Mouse (Mus musculus): ENCODE results near the gene Ppox. TPM values are rescaled to one million over a fixed set of nuclear protein-coding genes. Genes with fewer than 3 reads are reported as not detected.

Gene Ppox
- total RNA-seq, 4 experiments from 2014 or later: 7.3 to 10.7 (median 9.0) TPM

DNA sequence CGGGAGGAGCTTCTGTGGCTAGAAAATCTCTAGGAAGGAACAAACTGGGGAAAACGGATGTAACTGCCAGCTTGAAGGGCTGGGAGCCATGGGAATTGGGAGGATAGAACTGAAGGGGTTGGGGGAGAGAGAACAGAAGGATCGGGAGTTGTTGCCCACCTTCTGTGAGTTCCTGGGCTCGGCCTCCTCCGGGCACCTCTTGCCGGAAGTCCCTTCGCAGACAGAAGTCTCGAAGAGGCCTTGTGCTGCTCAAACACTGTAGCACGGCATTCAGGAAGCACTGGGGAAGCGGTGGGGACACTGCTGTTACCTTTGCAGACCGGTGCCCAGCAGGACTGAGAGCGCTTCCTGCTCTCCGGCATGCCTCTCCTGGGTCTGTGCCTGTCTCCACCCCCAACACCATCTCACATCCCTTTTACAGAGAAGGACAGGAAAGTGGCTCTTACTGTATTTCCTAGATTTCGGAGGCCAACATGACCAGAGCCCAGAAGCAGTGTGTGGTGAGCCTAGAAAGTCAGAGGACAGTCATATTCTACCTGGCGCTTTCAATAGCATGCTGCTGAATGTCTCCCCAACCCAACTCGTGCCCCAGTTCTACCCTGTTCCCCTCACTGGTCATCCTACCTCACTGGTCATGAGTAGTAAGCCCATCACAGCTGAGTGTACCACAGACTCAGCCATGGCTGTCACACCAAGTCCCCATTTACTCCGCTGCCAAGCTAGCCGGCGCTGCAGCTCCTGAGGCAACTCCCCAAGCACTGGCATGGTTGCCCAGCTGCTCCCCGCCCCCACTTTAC, 4.3 kb upstream of the Ppox start:
- DNase-seq (ENCODE audit: low spot score in 2 of 2): no peak

- no peak for DNase-seq (ENCODE audit: low spot score in 2 of 2)
Measured at GRCm38 (mm10) chr1:171284491-171284890, 3.5 kb upstream of the Ppox start.

DNA sequence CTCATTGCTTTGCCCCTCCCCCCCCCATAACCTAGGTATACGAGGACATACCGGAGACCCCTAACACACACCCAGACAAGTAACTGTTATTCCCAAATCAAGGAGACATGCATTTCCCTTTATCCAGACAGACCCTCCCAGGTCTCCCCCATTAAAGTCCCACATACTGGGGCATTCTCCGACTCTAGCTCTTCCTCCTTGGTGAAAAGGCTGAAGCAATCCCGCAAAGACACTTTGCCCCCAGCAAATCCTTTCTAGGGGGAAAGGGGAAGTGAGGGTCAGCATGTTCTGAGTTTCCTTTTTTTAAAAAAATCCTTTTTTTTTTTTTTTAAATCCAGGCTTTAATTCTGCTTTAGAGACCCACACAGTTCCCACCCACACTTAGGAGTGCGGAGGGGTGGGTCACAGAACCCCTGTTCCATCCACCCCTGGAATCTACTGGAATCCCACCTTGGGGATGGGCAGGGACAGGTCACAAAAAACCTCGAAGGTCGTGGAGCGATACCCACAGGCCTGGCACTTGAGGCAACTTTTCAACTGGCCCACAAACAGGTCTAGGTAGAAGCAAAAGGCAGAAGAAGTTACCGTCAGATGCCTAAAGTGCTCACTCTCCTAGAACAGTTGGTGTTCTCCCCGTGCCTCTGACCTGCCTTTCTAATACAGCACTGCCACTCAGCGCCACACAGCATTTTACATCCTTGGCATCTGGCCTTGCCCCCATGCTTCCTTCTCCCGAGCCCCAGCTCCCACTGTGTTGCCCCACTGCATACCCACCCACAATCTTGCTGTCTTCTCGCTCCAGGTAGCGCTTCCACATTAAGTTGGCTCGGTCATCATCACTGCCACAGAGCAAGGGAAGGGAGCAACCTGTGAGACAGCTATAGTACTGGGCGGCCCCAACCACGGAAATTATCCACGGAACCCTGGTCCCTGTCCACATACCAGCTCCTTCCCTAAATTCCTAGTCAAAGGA, 2.5 kb upstream of the Ppox start:
- no peak for DNase-seq (ENCODE audit: low spot score in 2 of 2)

DNA sequence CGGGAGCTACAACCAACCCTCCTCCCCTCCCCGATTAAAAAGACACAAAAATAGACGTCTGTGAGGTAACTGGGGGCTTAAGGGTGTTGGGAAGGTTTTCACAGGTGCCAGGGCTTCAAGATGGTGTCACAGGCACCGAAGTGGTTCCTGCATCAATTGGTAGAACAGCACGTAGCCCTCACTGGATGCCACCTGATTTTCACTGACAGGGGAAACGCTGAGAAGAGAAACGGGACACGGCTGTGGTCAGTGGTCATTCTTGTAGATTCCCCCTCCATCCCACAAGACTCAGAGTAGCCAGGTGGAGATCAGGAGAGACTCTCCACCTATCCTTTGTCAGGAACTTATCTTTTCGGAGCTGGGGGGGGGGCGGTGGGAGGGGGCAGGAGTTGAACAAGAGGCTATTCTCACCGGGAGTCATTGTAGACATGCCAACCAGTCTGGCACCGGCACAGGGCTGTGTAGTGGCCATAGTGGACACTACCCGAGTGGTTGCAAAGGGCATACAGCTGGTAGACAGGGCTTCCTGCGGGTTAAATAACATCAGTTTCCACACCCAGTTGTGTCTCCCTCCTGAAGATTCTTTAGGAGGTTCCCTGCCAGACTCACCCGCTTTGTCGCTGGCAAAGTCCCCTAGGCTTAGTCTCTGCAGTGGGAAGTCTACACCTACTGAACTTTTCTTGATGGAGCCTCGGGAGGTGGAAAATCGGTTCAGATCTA, 1.3 kb upstream of the Ppox start:
- no peak for DNase-seq (ENCODE audit: low spot score in 2 of 2)

DNA sequence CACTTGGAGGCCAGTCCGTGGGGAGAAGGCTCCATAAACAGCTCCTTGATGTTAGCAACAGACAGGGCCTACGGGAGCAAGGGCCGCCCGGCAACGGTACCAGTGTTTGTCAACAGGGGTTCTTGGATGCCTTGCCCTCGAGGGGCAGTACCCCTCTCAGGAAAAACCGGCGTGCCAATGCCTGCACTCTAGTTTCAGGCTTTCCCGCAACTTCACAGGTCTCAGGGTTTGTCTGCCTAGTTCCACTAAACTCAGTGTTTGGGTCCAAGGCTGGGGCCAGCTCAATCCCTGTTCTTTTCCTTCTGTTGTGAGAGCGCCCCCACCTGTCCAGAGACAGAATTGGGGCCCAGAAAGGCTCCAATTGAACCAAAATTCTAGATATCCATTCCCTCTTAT, 540 bp upstream of the Ppox start:
- peak; percentile 71 to 72 for DNase-seq (ENCODE audit: low spot score in 2 of 2)

GRCm38 (mm10) chr1:171280250-171280915, 603 bp downstream of the Ppox start:
- no peak for DNase-seq (ENCODE audit: low spot score in 2 of 2)

- DNase-seq (ENCODE audit: low spot score in 2 of 2): peak in 1 of 2 experiments; percentile 1
Measured at GRCm38 (mm10) chr1:171279721-171280120, 1.3 kb downstream of the Ppox start.

- DNase-seq (ENCODE audit: low spot score in 2 of 2): peak in 1 of 2 experiments; percentile 1
Measured at GRCm38 (mm10) chr1:171279012-171279705, 1.8 kb downstream of the Ppox start.

GRCm38 (mm10) chr1:171278436-171278835, 2.5 kb downstream of the Ppox start:
- DNase-seq (ENCODE audit: low spot score in 2 of 2): no peak

DNA sequence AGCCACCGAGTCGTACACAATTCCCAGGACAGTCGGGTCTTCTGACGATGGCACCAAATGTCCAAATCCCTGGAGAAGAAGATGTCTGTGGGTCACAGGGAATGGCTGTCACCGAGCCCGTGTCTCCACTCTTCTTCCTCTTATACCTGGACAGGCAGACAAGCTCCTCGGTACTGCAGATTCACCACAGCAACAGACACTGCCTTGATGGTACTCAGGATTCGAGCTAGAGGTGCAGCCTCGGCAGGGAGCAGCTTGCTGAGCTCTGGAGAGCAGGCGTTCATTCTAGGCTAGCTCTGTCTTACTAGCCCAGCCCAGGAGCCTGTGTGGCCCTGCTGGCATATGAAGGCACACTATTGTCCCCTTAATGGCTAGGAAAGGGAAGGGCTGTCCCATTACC, 3.2 kb downstream of the Ppox start:
- DNase-seq (ENCODE audit: low spot score in 2 of 2): no peak

DNA sequence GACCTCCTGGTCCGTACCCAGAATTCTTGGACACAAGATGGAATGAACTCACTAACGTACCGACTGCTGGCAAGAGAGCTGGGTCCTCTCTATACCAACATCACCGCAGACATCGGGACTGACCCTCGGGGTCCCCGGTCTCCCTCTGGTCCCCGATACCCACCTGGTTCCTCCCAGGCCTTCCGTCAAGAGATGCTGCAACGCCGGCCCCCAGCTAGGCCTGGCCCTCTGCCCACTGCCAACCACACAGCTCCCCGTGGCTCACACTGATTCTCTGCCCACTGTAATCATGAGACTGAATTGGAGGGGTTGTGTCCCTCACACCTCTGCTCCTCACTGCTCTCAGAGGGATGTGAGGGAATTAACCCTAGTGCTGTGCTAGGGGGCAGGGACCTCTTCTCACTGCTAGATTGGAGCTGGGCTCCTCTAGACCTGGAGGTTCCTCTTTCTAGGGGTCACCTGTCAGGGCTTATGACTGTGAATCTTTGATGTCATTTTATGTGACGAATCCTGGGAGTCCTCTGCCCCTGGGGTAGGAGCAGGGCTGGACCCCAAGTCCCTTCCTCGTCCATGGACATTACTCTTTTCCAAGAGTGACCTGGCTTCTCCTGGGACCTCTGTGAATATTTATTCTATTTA, 4.8 kb downstream of the Ppox start:
- DNase-seq (ENCODE audit: low spot score in 2 of 2): no peak

DNA sequence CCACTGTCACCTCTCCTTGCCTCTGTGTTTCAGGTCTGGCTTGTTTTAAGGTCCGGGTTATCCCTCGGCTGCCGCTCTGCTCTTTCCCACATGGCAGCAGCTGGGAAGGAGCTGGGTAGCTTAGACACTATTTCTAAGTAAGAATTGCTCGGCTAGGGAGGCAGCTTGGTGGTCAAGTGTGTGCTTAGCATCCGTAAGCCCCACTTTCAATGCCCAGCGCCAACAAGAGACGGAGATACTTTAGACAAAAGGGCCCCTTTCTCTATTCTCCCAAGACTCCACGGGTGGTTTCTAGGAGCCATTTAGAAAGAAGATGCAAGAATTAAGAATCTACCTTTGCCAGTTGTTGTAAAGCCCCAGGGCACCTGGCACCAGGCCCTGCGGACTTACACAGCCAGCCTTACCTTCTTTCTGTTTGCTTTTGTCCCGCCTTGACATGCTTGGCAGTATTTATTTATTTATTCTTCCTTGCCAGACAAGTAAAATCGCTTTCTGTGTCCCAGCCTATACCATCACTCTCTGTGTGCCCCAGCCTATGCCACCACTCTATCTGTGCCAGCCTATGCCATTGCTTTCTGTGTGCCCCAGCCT, 5.7 kb downstream of the Ppox start:
- no peak for DNase-seq (ENCODE audit: low spot score in 2 of 2)

DNA sequence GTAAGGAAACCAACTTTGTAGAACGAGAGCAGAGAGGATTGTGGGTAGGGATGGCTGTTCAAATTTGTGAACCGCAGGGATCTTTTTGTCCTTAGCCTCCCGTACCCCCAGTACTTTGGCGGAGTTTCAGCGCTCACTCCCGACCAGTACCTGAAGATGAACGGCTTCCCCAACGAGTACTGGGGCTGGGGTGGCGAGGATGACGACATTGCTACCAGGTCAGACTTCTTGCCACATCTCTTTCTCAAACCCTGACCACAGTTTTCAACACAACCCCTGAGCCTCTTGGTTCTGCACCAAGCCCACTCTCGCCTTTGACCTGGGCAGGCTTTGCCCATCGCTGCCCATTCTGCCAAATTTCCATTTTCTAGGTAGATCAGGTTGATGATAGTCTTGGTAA, 6.8 kb downstream of the Ppox start:
- DNase-seq (ENCODE audit: low spot score in 2 of 2): no peak

DNA sequence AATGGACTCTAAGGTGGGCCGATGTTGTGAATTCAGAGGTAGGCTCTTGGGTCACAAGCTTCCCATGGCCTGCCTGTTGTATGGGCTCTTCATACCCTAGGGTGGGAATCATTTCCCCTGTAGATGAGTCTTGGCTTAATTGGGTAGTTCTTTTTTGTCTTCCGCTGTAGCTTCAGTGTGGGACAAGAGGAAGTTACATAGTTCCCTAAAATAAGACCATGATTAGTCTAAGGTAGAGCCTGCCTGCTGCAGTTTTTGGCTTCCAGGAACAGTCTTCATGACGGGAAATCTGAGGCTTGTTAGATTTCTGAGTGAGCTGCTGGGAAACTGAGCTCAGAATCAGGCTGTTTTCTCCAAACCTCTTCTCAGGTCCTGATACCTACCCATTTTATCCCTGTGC, 8.9 kb downstream of the Ppox start:
- no peak for DNase-seq (ENCODE audit: low spot score in 2 of 2)

DNA sequence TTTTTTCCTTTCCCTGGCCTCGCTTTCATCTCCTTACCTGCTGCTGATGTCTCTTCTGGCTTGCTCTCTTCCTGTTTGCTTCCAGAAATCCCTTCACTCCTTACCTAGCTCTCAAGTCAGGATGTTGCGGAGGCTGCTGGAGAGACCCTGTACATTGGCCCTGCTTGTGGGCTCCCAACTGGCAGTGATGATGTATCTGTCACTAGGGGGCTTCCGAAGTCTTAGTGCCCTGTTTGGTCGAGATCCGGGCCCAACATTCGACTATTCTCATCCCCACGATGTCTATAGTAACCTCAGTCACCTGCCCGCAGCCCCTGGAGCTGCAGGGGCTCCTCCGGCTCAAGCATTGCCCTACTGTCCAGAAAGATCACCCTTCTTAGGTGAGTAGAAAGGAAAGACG, 9.4 kb downstream of the Ppox start:
- DNase-seq (ENCODE audit: low spot score in 2 of 2): no peak

DNA sequence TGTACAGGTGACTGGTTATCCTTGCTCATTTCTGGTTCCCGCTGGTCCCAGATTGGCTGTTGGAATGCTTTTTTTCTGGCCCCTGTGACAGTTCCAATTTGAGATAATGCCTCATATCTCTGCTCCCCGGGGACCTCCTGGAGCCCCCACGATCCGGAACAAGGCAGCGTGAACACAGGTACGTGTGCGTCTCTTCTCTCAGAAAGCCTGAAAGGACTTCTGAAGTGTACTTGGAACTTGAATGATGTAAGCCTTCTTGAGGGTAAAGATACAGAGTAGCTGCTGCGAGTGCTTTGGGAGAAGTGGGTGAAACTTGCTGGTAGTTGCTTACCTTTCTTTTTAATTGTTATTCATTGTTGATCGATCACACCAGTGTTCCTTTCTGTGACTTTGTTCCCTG, 9.8 kb downstream of the Ppox start:
- no peak for DNase-seq (ENCODE audit: low spot score in 2 of 2)

GRCm38 (mm10) chr1:171270573-171270900, 10.4 kb downstream of the Ppox start:
- no peak for DNase-seq (ENCODE audit: low spot score in 2 of 2)

- DNase-seq (ENCODE audit: low spot score in 2 of 2): peak; percentile 93
Measured at GRCm38 (mm10) chr1:171269848-171270572, 11.0 kb downstream of the Ppox start, which contains the start of gene B4galt3. TSS of gene B4galt3 (plus strand) at chr1:171270328.

DNA sequence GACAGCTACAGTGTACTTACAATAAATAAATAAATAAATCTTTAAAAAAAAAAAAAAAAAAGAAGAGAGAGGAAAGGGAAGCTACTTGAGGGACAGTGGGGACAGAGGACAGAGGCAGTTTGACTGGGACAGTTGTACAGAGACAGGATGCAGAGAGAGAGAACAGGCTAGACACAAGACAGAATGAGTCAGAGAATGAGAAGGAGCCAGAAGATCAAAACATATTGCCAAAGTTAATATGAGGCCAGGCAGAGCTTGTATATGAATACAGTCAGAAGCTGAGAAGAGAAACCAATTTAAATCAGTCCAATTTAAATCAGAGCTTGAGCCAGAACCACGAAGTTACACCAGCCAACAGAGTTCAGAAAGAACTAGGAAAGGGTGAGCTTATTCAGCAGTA, 12.6 kb downstream of the Ppox start:
- no peak for DNase-seq (ENCODE audit: low spot score in 2 of 2)
